Mouse (Mus musculus) gastrocnemius, postnatal 14 days (tissue): Measurements from ENCODE around the gene Gcn1l1. TPM values are rescaled to one million over a fixed set of nuclear protein-coding genes. Genes with fewer than 3 reads are reported as not detected.
"Not testable (repeated sequence)": the region's sequence is repeated elsewhere in the genome, so short reads cannot be mapped to it uniquely, and the experiment has no call there.

Experiments used
- DNase-seq: peaks from one replicate; pipeline ENCODE4 v3.0.0; 2021; ENCODE audit warnings: mixed read lengths
- intact Hi-C: fragments of 180-260 bp; cut with DNase I; formaldehyde crosslinking; loops from one replicate; pipeline ENCODE4 v1.15.1; 2025; ENCODE audit warnings: low total_unique reads
- long read RNA-seq, 2 experiments: library from polyadenylated mRNA; stranded (forward); transcript quantifications; one replicate each; pipeline ENCODE4 v2.0.0; 2021
- total RNA-seq, 2 experiments: library from RNA; stranded (reverse); gene quantifications; 2 replicates each; pipeline ENCODE4 v1.2.3; 2021

Gene Gcn1l1
- 10 to 100 TPM; 28.7 to 31.3 TPM for total RNA-seq
- long read RNA-seq, experiment 1, full-length matches to known transcripts, result 2 of 20 reads
- long read RNA-seq, experiment 1, partial matches to known transcripts, result 18 of 20 reads
- long read RNA-seq, experiment 1, other reads (novel, unspliced or antisense), result 0 of 20 reads
- long read RNA-seq, experiment 2, full-length matches to known transcripts, result 9 of 41 reads
- long read RNA-seq, experiment 2, partial matches to known transcripts, result 26 of 41 reads
- long read RNA-seq, experiment 2, other reads (novel, unspliced or antisense), result 6 of 41 reads

DNA sequence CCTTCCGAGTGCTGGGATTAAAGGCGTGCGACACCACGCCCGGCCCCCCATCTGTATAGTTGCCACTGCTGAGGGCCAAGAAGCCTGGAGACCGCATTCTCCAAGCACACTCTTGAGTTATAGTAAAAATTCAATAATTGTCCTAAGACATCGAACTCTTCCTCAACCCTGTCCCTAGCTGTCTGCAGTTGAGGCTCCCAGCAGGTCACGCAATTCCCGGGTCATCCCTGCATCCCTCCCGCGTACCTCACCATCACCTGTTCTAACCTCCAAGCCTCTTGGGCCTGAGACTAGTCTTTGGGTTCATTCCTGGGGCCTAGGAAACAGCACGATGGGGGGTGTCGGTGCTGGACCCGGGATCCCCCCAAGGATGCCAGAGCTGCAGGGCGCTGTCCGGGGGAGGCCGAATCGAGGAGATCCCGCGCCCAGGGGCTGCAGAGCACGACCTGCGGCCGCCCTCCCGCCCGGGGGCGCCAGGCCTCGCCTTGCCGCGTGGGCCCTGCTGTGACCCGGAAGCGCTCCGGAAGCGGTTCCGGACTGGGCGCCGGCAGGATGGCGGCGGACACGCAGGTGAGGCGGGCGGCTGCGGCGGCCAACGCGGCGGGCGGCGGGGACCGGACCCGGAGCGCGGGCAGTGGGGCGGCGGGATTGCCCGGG, at the start of gene Gcn1l1:
Gcn1l1 (plus strand) TSS at position 518 of the 657 bp plus-strand sequence.
- intact Hi-C loops, result no loop called here

DNA sequence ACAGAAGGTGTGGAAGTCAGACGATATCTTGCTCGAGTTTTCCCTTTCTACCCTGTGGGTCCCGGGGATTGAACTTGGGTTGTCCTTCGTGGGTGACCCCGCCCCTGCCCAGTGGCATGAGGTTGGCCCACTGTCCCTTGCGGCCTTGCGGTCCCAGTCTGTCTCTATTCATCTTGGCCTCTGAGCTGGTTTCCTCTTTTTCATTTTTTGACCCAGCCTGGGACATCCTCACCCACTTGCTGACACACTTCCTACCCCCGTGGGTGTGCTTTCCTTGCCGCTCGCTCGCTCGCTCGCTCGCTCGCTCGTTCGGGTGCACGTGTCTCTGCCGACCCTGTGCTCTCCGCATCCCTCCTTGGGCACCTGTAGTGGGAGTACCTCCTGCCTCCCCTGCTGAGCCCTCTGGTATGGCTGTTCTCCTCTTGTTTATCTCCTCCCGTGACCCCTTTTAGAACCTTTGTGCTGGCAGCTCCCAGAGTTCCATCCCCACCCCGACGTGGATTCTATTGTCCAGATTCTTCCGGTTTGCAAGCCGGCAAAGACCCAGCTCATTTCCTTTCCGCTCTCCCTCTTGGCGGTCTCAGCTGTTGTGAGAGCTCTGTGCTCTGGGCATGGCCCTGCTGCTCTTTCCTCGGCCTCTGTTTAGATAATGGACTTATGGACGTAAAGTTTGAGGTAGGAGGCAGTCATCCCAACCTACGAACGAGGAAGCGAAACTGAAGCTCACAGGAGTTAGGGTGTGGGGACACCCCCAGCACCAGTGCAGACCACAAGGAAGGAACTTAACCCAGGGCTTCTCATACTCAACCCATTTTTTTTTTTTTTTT, 48.8 kb upstream of the Gcn1l1 start:
- DNase-seq, result peak; percentile 38
- intact Hi-C loops, result no loop called here

More for the DNA sequence above, at the start of gene Gcn1l1:
- DNase-seq, result peak; percentile 82

DNA sequence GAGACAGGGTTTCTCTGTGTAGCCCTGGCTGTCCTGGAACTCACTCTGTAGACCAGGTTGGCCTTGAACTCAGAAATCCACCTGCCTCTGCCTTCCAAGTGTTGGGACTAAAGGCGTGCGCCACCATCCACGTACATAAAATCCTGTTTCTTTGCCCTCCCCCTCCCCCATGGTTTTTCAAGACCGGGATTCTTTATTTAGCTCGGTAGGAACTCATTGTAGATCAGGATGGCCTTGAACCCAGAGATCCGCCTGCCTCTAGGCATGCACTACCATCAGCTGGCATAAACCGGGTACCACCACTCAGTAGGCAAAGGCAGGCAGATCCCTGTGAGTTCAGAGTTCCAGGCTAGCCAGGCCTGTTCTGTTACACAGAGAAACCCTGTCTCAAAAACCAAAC, 48.1 kb upstream of the Gcn1l1 start:
- no peak for DNase-seq

DNA sequence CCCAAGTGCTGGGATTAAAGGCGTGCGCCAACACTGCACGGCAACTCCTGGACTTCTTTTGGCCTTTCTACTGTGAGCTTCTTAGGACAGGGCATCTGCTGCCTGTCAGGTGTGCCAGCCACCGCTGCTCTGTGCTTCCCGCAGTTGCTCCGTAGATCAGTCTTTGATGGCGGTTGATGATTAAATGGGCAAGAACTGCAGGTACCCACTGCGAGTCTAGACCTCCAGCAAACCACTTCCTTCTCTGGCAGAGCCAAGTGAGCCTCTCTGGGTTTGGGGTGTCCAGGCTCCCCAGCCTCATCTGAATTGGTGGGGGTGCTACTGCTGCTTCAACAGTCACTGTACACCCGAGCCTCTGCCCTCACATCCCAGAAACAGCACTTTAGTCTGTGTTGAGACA, 47.6 kb upstream of the Gcn1l1 start:
- intact Hi-C loops, result no loop called here
- no peak for DNase-seq

More for the DNA sequence above, 48.1 kb upstream of the Gcn1l1 start:
- intact Hi-C loops, result no loop called here

DNA sequence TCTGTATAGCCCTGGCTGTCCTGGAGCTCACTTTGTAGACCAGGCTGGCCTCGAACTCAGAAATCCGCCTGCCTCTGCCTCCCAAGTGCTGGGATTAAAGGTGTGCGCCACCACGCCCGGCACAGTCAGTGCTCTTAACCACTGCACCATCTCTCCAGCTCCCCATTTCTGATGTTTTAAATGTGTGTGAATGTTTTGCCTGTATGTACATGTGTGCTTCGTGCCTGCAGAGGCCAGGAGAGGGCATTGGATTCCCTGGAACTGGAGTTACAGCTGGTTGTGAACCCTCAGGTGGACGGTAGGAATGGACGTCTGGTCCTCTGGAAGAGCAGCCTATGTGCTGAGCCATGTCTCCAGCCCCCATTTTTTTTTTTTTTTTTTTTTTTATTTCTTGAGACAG, 46.8 kb upstream of the Gcn1l1 start:
- DNase-seq, intact Hi-C loops: not testable (repeated sequence)

DNA sequence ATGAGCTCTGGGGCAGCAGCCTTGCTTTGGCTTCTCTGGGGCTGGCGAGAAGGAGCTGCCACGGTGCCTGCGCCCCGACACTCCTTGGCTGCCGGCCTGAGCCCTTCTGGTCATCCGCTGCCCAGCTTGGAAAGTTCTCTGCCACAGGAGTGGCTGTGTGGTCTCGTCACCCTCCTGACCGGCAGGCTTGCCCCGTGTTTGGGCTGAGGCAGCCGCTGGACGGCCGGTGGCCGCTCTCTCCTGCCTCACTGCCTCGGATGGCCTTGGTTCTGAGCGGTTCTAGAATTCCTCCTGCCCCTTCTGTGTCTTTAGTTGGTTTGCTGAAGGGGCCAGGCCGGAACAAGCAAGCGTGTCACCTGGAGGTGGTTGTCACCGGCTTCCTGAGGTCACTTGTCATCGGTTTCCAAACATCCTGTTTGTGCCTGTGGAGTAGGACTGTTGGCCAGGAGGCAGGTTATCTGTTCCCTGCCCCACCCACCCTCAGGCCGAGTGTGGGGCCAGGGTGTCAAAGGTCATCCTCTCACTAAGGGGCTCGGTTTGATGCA, 44.7 kb upstream of the Gcn1l1 start:
- peak; percentile 66 for DNase-seq

DNA sequence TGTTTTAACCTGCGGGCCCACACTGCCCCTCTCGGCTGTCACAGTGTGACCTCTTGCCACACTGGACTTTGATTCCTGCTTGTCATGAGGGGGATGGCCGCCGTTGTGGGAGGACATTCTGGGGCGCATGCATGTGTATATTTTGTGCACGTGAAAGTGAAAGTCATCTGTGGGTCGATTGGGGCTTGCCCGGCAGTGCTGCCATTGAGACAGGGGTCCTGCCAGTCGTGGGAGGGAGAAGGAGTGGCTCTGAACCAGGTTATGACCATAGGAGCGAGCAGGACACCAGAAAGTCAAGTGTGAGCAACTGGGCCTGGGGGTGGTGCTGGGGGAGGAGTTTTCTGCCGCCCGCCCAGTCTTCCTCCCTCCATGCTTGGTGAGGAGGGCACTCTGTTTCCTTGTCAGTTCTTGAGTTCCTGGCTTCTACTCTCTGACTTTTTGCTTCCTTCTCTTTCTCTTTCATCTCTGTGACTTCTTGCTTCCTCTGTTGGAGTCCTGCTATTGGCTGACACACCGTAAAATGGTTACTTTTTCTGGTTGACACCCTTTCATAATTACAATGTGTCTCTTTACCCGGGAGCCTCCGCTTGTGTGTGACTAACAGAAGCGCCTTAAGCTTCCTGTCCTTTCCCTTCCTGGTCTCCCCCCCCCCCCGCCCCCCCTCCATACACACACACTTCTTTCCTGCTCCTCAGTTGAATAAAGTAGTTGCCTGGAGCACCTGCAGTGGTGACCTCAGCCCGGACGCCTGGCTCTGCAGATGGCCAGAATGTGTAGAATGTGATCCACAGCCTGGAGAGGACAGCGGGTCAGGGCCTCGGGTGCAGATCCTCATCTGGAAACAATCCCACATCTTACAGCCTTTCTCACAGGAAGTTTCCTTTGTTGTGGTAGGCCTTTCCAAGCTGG, 43.2 kb upstream of the Gcn1l1 start:
- intact Hi-C loops, result no loop called here
- DNase-seq, result no peak

More for the DNA sequence above, 44.7 kb upstream of the Gcn1l1 start:
- intact Hi-C loops, result no loop called here

DNA sequence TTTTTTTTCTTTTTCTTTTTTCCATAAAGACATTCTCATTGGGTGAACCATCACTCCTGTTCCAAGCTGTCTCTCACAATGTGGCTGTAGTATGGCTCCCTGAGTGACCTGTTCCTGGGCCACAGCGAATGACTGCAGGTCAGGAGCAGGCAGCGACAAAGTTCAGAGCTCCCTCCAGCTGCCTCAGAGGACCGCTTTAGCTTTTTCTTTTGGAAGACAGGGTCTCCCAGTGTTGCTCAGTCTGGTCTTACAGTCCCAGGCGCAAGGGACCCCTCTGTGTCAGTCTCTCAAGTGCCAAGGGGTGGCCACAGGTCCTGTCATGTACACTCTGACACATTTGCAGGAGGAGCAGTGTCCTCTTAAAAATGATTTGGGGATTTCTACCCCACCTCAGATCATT, 42.5 kb upstream of the Gcn1l1 start:
- intact Hi-C loops, result no loop called here
- DNase-seq, result no peak

DNA sequence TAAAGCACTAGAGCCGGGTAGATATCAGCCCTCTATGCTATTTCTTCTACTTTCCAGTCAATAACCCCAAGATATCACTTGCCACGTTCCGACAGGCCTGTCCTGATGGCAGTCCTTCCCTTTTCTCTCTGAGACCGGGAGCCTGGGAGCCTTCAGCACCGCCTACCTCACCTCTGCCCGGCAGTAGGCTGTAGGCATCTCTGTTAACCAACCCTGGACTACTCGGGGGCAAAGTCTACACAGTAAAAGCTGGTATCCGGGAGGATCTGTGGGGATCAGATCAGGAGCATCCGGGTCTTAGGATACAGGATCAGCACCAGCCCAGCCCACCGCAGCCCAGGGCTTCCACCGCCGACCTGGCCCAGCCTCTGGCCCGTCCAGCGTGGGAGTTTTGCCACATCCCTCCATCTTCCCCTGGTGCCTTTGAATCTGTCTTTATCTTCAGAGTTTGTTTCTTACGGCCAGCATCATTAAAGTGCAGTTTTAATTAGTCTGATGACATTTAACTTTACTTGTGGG, 42.0 kb upstream of the Gcn1l1 start:
- intact Hi-C loops, result no loop called here
- no peak for DNase-seq

DNA sequence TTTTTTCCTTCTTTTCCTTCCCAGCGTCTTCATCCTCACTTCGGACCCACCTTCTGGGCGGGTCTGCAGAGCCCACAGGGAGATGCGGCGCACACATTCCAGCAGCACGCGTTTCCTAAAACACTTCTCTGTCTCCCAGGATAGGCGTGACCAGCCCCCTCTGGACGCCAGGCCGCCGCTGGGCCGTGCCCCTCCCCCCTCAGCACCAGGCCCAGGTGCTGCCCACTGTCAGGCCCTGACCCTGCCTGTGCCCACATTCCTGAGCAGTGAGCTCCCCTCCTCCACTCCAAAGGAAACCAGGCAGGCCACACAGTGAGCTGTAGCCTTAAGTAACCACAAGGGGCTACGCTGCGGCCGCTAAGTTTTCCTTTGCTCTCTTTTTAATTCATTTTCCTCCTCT, 41.1 kb upstream of the Gcn1l1 start:
- intact Hi-C loops, result no loop called here
- DNase-seq, result peak; percentile 19

DNA sequence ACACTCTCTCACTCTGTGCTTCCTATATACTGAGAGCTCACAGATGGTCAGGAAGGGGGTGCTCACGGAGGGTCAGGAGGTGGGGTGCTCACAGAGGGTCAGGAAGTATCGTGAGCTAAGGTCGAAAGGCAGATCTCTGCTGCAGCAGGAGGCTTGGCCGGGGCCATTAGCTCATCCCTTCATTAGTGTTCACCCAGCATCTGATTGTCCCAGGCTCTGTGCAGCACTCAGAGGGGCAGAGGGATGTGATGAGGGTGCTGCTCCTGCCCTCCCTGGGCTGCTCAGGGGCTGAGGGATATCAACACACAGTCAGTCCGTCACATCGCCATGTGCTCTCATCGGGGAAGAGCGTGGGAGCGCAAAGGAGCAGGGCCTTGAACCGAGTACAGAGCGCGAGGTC, 40.6 kb upstream of the Gcn1l1 start:
- DNase-seq, result no peak

DNA sequence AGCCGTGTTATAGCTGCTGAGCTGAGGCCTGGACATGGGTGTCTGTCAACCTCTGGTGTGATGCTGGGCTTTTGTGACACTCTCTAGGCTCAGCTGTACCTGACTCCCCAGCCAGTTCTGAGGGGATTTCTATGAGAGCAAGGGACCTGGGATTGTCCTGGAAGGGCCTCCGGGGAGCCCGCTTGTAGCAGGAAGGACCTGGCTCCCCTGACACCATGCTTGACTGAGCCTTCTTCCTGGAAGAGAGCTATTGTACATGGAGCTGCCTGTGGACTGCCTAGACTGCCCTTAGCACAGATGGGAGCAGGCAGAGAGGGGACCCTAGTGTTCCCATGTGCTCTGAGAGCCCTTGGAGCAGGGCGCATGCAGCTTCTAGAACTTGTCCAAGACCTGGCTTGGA, 39.6 kb upstream of the Gcn1l1 start:
- DNase-seq, result no peak
- intact Hi-C loops, result no loop called here

More for the DNA sequence above, 40.6 kb upstream of the Gcn1l1 start:
- intact Hi-C loops, result no loop called here

DNA sequence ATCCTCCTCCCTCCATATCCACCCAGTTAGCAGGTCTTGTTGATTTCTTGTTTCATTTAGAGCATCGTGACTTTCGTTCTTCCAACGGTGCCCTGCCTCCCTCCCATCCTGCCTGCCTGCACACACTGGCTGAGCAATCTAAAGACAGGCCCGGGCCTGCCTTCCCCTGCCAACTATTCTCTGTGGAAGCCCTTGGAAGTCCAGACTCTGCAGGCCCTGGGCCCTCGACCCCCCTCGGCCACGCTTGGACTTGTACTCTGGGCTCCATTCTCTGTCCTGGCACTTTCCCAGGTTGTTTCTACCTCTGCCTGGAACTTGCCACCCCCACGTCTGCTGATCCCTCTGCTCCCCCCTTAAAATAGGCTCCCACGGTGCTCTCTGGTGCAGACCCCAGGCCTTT, 39.1 kb upstream of the Gcn1l1 start:
- intact Hi-C loops, result no loop called here

DNA sequence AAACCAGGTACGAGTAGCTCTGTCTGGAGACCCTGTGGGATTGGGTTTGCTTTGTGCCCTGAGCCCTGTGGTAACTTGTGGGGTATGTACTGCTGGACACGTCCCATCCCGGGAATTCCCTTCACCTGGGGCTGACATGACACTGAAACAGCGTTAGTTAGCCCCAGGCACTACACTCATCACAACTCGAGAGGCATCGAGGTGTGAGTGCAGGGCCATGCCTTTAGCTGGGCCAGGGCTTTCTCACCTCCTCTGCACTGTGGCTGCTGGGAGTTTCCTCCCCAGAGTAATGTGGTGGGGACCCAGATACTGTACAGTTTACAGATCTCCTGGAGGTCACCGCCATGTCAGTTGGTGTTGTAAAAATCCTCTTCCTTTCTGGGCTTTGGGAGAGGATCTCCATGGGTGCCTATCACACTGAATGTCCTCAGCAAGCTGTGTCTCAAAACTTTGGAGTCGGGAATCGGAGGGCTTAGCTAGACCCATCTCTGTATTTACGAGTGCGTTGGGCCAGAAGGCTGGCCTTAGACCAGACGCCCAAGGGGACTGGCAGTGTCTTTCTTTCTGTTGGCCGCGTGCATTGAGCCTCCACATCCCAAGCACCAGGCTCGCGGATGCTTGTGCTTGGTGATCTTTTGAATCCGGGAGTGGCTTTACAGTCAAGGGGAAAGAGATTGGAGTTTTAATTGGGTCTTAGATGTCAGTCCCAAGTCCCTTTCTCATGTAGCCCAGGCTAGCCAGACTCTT, 38.4 kb upstream of the Gcn1l1 start:
- intact Hi-C loops, result no loop called here
- no peak for DNase-seq

More for the DNA sequence above, 39.1 kb upstream of the Gcn1l1 start:
- DNase-seq, result peak; percentile 6

DNA sequence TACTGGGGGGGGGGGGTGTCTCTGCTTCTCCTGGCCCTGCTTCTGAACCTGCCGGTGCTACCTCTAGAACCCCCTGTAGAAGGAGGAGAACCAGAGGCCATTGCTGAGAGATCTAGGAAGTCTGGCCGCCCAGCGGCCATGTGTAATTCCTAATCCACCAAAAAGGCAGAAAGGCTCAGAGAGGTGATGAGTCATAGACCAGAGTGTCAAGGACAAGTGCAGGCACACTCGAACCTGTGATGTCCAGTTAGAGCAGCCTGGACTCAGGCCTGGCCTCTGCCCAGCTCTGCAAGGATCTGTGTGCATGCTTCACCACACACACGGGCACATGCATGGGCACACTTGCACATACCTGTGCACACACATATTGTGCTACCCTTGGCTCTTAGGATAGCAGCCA, 36.9 kb upstream of the Gcn1l1 start:
- intact Hi-C loops, result no loop called here

DNA sequence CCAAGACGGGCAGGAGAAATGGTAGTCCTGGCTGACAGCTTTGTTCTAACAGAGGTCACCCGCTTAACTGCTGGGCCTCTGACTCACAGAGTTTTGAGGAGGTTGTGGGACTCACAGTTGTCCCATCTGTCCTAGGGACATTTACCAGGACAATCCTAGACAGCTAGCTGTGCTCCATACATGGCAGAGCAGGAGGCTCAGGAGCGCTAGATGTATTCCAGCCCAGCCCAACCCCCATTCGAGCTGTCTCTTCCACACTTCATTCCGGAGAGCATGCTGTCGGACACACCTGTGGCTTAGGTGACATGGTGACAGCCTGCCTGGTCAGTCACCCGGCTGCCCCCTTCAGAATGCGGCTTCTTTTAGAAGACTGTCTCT, 35.7 kb upstream of the Gcn1l1 start:
- no peak for DNase-seq
- intact Hi-C loops, result no loop called here

More for the DNA sequence above, 36.9 kb upstream of the Gcn1l1 start:
- no peak for DNase-seq

DNA sequence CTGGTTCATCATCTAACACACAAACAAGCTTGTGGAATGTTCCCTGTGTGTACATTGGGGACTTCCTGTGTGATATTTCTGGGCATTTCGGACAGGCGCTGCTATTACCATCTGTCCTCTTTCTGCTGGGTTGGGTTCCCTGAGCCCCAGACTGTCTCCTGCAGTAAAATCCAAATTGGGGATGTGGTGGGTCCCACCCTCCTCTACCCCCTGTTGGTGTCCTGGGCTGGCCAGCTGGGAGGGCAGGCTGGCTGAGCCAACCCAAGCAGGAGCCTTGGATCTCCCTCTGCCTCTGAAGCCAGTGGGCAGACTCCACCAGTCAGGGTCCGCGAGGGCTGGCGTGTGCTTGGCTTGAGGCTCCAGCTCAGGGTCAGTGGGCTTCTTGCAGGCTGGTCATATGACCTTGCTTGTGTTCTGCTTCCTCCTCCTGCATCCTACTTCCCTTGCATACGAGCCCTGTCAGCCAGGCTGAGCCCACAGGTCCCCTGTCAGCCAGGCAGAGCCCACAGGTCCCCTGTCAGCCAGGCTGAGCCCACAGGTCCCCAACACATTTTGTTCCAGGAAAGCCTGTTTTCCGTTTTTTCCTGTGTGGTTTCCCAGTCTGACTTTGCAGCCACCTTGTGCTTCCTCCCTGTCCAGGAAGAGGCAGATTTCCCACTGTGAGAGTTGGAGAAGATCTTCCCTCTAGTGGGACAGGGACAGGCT, 35.2 kb upstream of the Gcn1l1 start:
- intact Hi-C loops, result no loop called here
- DNase-seq, result no peak

DNA sequence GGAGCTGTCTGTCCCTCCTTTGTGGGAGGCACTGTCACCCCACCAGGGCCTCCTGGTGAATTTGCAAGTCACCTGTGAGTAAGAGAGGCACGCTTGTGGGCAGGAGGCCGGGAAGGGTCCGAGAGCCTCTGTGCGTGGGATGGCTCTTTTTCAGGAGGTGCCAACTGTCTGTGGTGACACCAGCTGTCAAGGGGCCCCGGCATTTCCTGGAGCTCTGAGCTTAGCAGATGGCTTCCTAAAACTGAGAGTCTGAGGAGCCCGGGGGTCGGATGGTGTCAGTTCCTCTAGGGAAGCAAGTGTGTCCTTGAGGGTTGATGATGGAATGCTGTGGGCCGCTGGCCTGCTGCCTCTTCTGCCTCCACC, 34.6 kb upstream of the Gcn1l1 start:
- intact Hi-C loops, result no loop called here
- DNase-seq, result peak; percentile 53
